Mouse (Mus musculus) spleen, embryonic (tissue): Measurements from ENCODE around the gene Gm20837.
"Not testable (repeated sequence)": the region's sequence is repeated elsewhere in the genome, so short reads cannot be mapped to it uniquely, and the experiment has no call there.

Experiments
- CTCF ChIA-PET: fragments of 350-600 bp; sonication (Branson Sonifier 250); formaldehyde crosslinking; loops from one replicate; lab custom pipeline; 2022; lab: Charles Lee

Gene Gm20837

GRCm38 (mm10) chrY:90400948-90401347 is at the start of gene Gm20837:
TSS of gene Gm20837 (plus strand) at chrY:90401248.
- CTCF ChIA-PET: not testable (repeated sequence)
